In the genomic region with DNA sequence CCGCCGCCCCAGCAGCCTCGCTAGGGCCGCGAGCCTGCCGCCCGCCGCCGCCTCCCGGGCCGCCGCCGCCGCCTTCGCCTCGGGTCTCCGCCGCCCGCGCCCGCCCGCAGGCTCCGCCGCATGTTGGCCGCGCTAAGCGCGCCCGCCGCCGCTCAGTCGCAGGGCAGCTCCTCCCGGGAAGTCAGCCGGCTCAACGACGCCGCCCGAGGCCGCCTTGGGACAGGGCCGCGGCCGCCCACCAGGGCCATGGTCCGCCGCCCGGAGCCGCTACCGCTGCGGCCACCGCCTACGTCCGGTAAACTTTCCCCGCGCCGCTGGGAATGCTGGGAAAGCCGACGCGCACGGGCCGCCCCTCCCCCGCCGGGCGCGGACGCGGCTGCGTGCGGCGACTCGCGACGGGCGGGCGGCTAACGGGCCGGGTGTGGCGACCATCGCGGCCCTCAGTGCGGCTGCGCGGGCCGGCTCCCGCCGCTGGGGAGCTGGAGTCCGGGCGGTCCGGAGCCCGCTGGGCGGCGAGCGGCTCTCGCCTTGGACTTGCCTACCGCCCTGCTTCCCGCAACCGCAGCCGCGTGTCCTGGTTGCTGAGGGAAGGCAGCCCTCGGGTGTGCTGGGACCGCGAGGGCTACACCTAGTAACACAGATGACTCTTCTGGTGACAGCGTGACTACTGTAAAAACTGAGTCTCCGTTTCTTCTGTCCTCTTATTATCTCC, we compare ENCODE assay signal across 8 mouse cellular contexts. TPM values are rescaled to one million over a fixed set of nuclear protein-coding genes. Genes with fewer than 3 reads are reported as not detected.
DNase-seq lines count a peak whose midpoint lies in the region; ATAC-seq lines count a peak whose summit lies in the region.

A gene (minus strand): TSS at position 217 of the 712 bp plus-strand sequence.

- peak; percentile 94 for DNase-seq in adrenal gland, postnatal 10 days
- peak; percentile 89 for DNase-seq in embryo, embryonic 9.5 days (ENCODE audit: extremely low spot score)
- DNase-seq in gastrocnemius, postnatal 4 days (ENCODE audit: low spot score in 2 of 2): peak; percentile 82 to 89
- peak; percentile 83 to 91 for DNase-seq in left cerebral cortex, postnatal 25 days (ENCODE audit: low spot score in 2 of 2)
- DNase-seq in mesoderm, embryonic 11.5 days (ENCODE audit: low read depth, low spot score): peak; percentile 87
- peak; percentile 91 for DNase-seq in right cerebral cortex, postnatal 25 days
- peak; percentile 83 to 84 for DNase-seq in urinary bladder, postnatal 4 days (ENCODE audit: low spot score in 2 of 2)

- H3K4me2 ChIP-seq in intestine, embryonic 16.5 days (ENCODE audit: low read depth, low read length): peak within 1 kb of the TSS; percentile 71

- no peaks in the 10 kb centered on the region for H3K9me3 ChIP-seq in intestine, embryonic 16.5 days (ENCODE audit: control insufficient read depth, low read length)

- H3K4me1 ChIP-seq in intestine, embryonic 16.5 days (ENCODE audit: control insufficient read depth, insufficient read depth, low read length): peaks cover 5% of the 10 kb centered on the region; the same call in 1 of the 2 replicates

- H3K27me3 ChIP-seq in intestine, embryonic 16.5 days (replicated peaks; ENCODE audit: control insufficient read depth, insufficient read depth, low read length): no peaks in the 10 kb centered on the region

- 1% methylated on average over 93 of the region's 102 CpGs for WGBS in intestine, embryonic 16.5 days

- H3K9ac ChIP-seq in intestine, embryonic 16.5 days (ENCODE audit: low read depth, low read length): peak within 1 kb of the TSS; percentile 95

- H3K27ac ChIP-seq in intestine, embryonic 16.5 days (ENCODE audit: low read length): peak within 1 kb of the TSS; percentile 84

- H3K36me3 ChIP-seq in intestine, embryonic 16.5 days (ENCODE audit: control insufficient read depth, insufficient read depth, low read length): no peaks in the 10 kb centered on the region

- intact Hi-C loops in left cerebral cortex, postnatal 25 days (cut with DNase I): loop anchor here (2.0 kb wide), 1 partner anchor 28 kb away; no protein-coding TSS in a partner anchor

- peak; percentile 96 for ATAC-seq in intestine, embryonic 16.5 days

- peak within 1 kb of the TSS; percentile 93 for H3K4me3 ChIP-seq in intestine, embryonic 16.5 days (ENCODE audit: low read length)

RNA-seq across cellular contexts. Expression of the gene that starts here (rescaled TPM):
- 10 to 100 TPM; 44.2 to 52.3 TPM for total RNA-seq in adrenal gland, postnatal 10 days (2021)
- 10 to 100 TPM; 63.2 to 65.8 TPM for total RNA-seq in gastrocnemius, postnatal 4 days (2021)
- 0.36 and 0.67 TPM in 2 replicates for polyA plus RNA-seq in intestine, embryonic 16.5 days (2015; fragmentation: Nextera tagmentation; extraction: Ambion mirVana)
- total RNA-seq in left cerebral cortex, postnatal 25 days (2021): 10 to 100 TPM; 19.3 to 22.3 TPM

Comparison
In these comparisons a context has a peak if more than half of its experiments do, and no peak if none do; other contexts are left out.
1. Peak in every context shown above with its lines: DNase-seq, ATAC-seq, H3K4me3 ChIP-seq and H3K27ac ChIP-seq.
2. Peak in ATAC-seq, H3K4me3 ChIP-seq, H3K27ac ChIP-seq, H3K9ac ChIP-seq and H3K4me2 ChIP-seq in intestine, embryonic 16.5 days; RNA of the gene not detected or under 1 TPM.